Mouse (Mus musculus): ENCODE results near the gene Xxylt1.

DNA sequence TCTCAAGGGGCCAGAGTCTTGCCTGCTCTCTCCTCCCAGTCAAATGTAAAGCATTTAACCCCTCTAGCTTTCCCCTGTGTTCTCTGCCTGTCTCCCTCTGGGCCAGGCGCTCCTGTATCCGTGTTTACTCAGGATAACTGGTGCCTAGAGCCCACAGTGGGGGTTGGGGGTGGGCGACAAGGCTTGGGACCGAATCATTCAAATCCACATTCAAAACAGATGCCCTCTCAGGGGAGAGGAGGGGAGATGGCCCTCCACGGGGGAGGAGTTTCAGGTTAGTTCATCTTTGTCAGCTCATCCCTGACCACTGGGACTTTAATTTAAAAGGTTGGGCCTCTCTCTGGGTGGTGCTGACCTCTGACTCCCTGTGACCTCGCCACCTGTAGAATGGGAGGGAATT is 144.8 kb downstream of the Xxylt1 start:
- no peak for TF ChIP-seq CTCF (IDR thresholded peaks at IDR 0.05)
- no peak for TF ChIP-seq POLR2A (IDR thresholded peaks at IDR 0.05; ENCODE audit: insufficient read depth, low read depth, low read length)
- no peak for TF ChIP-seq EP300 (IDR thresholded peaks at IDR 0.05; ENCODE audit: insufficient read depth, low read depth, low read length)

Data from heart, adult 2 months (tissue).